Mouse (Mus musculus) stomach, postnatal 0 days (tissue): Measurements from ENCODE around the gene Cln3. TPM values are rescaled to one million over a fixed set of nuclear protein-coding genes. Genes with fewer than 3 reads are reported as not detected.

Experiments used
- ATAC-seq: fragments of 200-750 bp; cut with Nextera tagmentation; 2 replicates; pipeline ENCODE4 v1.8.0; 2017; ENCODE audit not compliant: low FRiP score, low TSS enrichment
- DNase-seq: peaks from one replicate; pipeline ENCODE4 v3.0.0-alpha.2; 2016; ENCODE audit warnings: low spot score
- H3K27ac ChIP-seq: fragments of 300-500 bp; sonication (generic); replicated peaks from 2 replicates; pipeline ENCODE4 v1.5.1; 2014; ENCODE audit warnings: mild to moderate bottlenecking, control low read depth
- H3K27me3 ChIP-seq: fragments of 300-500 bp; sonication (generic); 2 replicates; pipeline ENCODE4 v1.6.1; 2014; ENCODE audit warnings: low read length; ENCODE audit not compliant: control insufficient read depth, insufficient read depth
- H3K36me3 ChIP-seq: fragments of 300-500 bp; sonication (generic); 2 replicates; pipeline ENCODE4 v1.6.1; 2014; ENCODE audit warnings: low read length, mixed read lengths; ENCODE audit not compliant: control insufficient read depth, insufficient read depth
- H3K4me1 ChIP-seq: fragments of 300-500 bp; sonication (generic); replicated peaks from 2 replicates; pipeline ENCODE4 v1.6.1; 2014; ENCODE audit warnings: antibody characterized with exemption; ENCODE audit not compliant: control insufficient read depth, insufficient read depth
- H3K4me2 ChIP-seq: fragments of 300-500 bp; sonication (generic); replicated peaks from 2 replicates; pipeline ENCODE4 v1.6.1; 2014; ENCODE audit warnings: low read depth, mild to moderate bottlenecking, control low read depth, moderate library complexity
- H3K4me3 ChIP-seq: fragments of 300-500 bp; sonication (generic); 2 replicates; pipeline ENCODE4 v1.5.1; 2014; ENCODE audit warnings: low read depth, low read length, control low read depth
- H3K9ac ChIP-seq: fragments of 300-500 bp; sonication (generic); 2 replicates; pipeline ENCODE4 v1.6.1; 2014; ENCODE audit warnings: mild to moderate bottlenecking, low read length, control low read depth, mixed read lengths
- H3K9me3 ChIP-seq: fragments of 300-500 bp; sonication (generic); 2 replicates; pipeline ENCODE4 v1.6.1; 2016; ENCODE audit warnings: low read length; ENCODE audit not compliant: control insufficient read depth
- CTCF ChIP-seq: IDR thresholded peaks from 2 replicates; pipeline ENCODE4 v1.5.1; 2016; ENCODE audit warnings: antibody characterized with exemption, low read depth, mild to moderate bottlenecking, moderate library complexity
- EP300 ChIP-seq: optimal IDR thresholded peaks from 2 replicates; pipeline ENCODE3; 2016; ENCODE audit warnings: antibody characterized with exemption
- WGBS: fragments of 180-500 bp; shearing (Covaris S2); extraction: QIAGEN DNeasy Blood & Tissue Kit; methylation state at CpG from one replicate; pipeline ENCODE4 v1.1.7; 2014; 5-methylcytosine and 5-hydroxymethylcytosine counted together
- polyA plus RNA-seq: library from polyadenylated mRNA; unstranded; fragments of >200 nt; fragmentation: Nextera tagmentation; extraction: Ambion mirVana; gene quantifications from 2 replicates; pipeline ENCODE4 v1.2.1, GENCODE M21; 2015

Gene Cln3
- polyA plus RNA-seq, 1 experiment from 2014 or later: 17.7 TPM

DNA sequence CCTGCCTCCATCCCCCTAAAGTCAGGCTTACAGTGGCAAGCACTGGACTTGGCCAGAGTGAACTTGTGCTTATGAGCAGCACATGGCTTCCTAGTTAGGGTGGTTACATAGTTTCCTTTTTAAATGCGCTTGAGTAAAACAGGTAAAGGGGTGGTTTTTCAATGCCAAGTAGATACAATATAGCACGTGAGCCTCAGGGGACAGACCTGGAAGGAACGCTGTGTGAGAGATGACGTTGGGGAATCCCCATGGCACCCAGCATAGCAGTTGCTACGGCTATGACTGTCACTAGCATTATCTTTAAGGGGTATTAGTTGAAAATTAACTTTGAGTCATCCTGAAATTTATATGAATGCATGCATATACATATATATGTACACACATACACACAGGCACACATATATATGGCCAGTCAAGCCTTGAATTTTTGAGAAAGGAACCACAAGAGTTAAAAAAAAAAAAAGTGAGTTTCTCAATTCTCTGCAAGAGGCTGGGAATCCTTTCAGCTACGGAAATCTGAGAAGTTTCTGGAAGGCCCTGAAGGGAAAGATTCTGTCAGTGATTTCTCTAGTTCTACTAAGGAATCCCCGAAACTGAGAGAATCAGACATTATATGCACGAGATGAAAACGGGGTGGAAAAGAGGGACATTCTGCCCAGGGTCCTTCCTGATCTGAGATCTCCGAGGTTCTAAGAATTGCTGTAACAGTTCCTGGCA lies 34.1 kb upstream of the Cln3 start:
- Histone ChIP-seq H3K4me3 (no peak overlapping the region), H3K9ac (no peak overlapping the region), H3K4me1 (no peaks in the 10 kb centered on the region), H3K4me2 (no peak overlapping the region), H3K27me3 (no peaks in the 10 kb centered on the region), H3K36me3 (no peaks in the 10 kb centered on the region), H3K9me3 (no peaks in the 10 kb centered on the region), H3K27ac (no peak overlapping the region)
- no peak for DNase-seq
- TF ChIP-seq EP300 (no peak), CTCF (no peak)
- 59% methylated on average over 10 of the region's 10 CpGs for WGBS
- ATAC-seq: no peak

DNA sequence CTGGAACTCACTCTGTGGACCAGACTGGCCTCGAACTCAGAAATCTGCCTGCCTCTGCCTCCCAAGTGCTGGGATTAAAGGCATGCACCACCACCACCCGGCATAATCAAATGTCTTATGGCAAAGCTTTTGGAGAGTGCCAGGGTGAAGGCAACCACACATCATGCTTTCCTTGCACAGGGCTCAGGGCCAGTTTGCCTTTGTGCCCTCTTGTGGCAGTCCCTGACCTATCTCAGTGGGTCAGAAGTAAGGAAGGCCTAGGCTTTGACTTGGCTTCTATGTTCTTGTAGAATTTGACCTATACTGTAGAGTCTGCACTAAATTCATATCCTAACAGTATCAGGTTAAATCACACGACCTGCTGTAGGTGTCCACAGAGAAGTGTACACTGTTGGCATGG lies 31.1 kb upstream of the Cln3 start:
- no peak overlapping the region for H3K4me2 ChIP-seq
- no peak for ATAC-seq

DNA sequence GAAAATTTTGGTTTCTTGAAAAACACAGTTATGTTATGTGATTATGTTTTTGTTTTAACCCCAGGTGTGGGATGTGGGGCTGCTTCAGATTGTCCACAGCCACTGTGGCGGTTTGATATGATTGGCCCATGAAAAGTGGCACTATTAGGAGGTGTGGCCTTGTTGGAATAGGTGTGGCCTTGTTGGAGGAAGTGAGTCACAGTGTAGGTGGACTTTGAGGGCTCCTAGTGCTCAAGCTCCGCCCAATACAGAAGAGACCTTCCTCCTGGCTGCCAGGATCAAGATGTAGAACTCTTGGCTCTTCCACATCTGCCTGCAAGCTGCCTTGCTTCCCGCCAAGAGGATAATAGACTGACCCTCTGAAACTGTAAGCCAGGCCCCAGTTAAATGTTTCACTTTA lies 27.1 kb upstream of the Cln3 start:
- ATAC-seq (no peak), DNase-seq (no peak)
- H3K4me1 ChIP-seq: no peaks in the 10 kb centered on the region
- no peak overlapping the region for H3K9ac ChIP-seq
- H3K4me3 ChIP-seq: no peak overlapping the region
- no peaks in the 10 kb centered on the region for H3K9me3 ChIP-seq
- no peak overlapping the region for H3K4me2 ChIP-seq
- H3K36me3 ChIP-seq: no peaks in the 10 kb centered on the region
- TF ChIP-seq EP300 (no peak), CTCF (no peak)
- H3K27ac ChIP-seq: no peak overlapping the region
- WGBS: 81% methylated on average over 3 of the region's 3 CpGs
- H3K27me3 ChIP-seq: no peaks in the 10 kb centered on the region

More for the DNA sequence above, 31.1 kb upstream of the Cln3 start:
- no peaks in the 10 kb centered on the region for H3K4me1 ChIP-seq
- no peaks in the 10 kb centered on the region for H3K9me3 ChIP-seq
- no peaks in the 10 kb centered on the region for H3K36me3 ChIP-seq
- no peak overlapping the region for H3K4me3 ChIP-seq
- no peaks in the 10 kb centered on the region for H3K27me3 ChIP-seq
- WGBS: 66% methylated on average over 3 of the region's 3 CpGs
- no peak for TF ChIP-seq EP300
- TF ChIP-seq CTCF: no peak
- H3K27ac ChIP-seq: no peak overlapping the region
- no peak overlapping the region for H3K9ac ChIP-seq
- DNase-seq: no peak

DNA sequence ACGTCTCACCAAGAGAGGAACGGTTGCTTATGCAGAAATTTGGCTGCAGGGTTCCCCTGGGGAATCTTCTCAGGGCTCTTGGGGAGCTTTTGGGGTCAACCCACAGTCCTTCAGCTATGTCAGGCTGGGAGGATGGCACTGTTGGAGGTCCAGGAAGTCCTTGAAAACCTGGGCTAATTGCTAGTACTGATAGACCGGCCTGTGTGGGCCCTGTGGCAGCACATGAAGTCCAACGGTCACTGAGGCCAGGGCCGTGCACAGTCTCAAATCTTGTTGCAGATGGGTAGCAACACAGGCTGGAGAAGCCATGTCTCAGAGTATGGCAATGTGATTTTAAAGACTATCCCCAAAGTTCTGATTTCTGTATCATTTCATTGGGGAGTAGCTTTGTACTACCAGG lies 22.2 kb upstream of the Cln3 start:
- WGBS: 77% methylated on average over 5 of the region's 5 CpGs
- no peaks in the 10 kb centered on the region for H3K36me3 ChIP-seq
- no peak overlapping the region for H3K27ac ChIP-seq
- ATAC-seq (no peak), DNase-seq (no peak)
- TF ChIP-seq CTCF (no peak), EP300 (no peak)
- no peaks in the 10 kb centered on the region for H3K27me3 ChIP-seq
- H3K4me3 ChIP-seq: no peak overlapping the region
- no peak overlapping the region for H3K9ac ChIP-seq
- H3K9me3 ChIP-seq: no peaks in the 10 kb centered on the region
- no peaks in the 10 kb centered on the region for H3K4me1 ChIP-seq
- no peak overlapping the region for H3K4me2 ChIP-seq

DNA sequence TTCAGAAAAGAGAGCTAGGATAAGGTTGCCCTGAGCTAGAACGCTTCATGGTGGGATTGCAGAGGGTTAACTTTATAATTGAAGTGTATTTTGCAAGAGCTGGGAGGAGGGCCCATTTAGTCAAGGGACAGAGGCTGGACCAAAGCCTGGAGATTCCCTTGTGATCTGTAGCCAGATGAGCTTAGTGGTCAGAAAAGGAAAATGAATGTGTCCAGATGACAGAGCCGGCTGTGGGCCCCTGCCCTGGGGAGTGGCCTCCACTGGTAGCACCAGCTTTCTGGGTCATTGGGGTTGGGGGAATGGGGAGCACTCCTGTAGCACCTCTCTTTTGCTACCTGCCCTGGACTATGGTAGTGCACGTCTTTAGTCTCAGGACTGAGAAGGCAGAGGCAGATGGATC lies 21.4 kb upstream of the Cln3 start:
- Histone ChIP-seq H3K4me3 (no peak overlapping the region), H3K36me3 (no peaks in the 10 kb centered on the region), H3K4me2 (no peak overlapping the region), H3K9ac (no peak overlapping the region), H3K27ac (peak overlapping the region; percentile 45; the same call in 1 of the 2 replicates), H3K9me3 (no peaks in the 10 kb centered on the region), H3K4me1 (no peaks in the 10 kb centered on the region), H3K27me3 (no peaks in the 10 kb centered on the region)
- DNase-seq: no peak
- 45% methylated on average over 3 of the region's 3 CpGs for WGBS
- peak; percentile 61; the same call in 1 of the 2 replicates for ATAC-seq
- TF ChIP-seq EP300: no peak
- TF ChIP-seq CTCF: no peak

DNA sequence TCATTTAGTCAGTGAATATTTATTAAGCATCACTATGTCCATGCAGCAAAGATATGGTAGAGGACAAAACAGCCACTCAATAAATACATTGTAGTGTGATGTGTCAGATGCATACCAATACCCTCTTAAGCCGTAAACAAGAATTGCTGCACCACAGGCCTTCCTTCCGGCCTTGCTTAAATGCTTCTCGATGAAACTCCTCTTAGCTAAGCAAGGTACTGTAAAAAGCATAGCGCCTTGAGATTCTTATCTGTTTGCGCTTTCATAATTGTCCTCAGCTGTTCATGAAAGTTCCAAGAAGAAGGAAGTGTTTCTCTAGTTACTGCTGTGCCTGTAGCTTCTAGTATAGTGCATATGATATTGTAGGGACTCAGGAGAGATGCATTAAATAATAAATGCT lies 21.0 kb upstream of the Cln3 start:
- Histone ChIP-seq H3K4me1 (no peaks in the 10 kb centered on the region), H3K9ac (no peak overlapping the region), H3K9me3 (no peaks in the 10 kb centered on the region), H3K27ac (peak overlapping the region; percentile 61), H3K36me3 (no peaks in the 10 kb centered on the region), H3K4me2 (no peak overlapping the region), H3K4me3 (no peak overlapping the region), H3K27me3 (no peaks in the 10 kb centered on the region)
- ATAC-seq: no peak
- no peak for TF ChIP-seq CTCF
- no peak for TF ChIP-seq EP300
- no peak for DNase-seq
- 61% methylated on average over 5 of the region's 5 CpGs for WGBS
